Mouse (Mus musculus): Measurements from ENCODE around the gene Galk1. TPM values are rescaled to one million over a fixed set of nuclear protein-coding genes. Genes with fewer than 3 reads are reported as not detected.

The Galk1 gene
- total RNA-seq (2021), result 10 to 100 TPM; 18.6 to 19.3 TPM
- long read RNA-seq, experiment 1, transcript Galk1-201 (8 exons, 1,406 nt), result major isoform, 40 of 48 reads
- long read RNA-seq, experiment 1, partial matches to known transcripts, result 7 of 48 reads
- long read RNA-seq, experiment 1, other reads (novel, unspliced or antisense), result 1 of 48 reads
- long read RNA-seq, experiment 2, transcript Galk1-201 (8 exons, 1,406 nt), result major isoform, 37 of 41 reads
- long read RNA-seq, experiment 2, partial matches to known transcripts, result 3 of 41 reads
- long read RNA-seq, experiment 2, other reads (novel, unspliced or antisense), result 1 of 41 reads

DNA sequence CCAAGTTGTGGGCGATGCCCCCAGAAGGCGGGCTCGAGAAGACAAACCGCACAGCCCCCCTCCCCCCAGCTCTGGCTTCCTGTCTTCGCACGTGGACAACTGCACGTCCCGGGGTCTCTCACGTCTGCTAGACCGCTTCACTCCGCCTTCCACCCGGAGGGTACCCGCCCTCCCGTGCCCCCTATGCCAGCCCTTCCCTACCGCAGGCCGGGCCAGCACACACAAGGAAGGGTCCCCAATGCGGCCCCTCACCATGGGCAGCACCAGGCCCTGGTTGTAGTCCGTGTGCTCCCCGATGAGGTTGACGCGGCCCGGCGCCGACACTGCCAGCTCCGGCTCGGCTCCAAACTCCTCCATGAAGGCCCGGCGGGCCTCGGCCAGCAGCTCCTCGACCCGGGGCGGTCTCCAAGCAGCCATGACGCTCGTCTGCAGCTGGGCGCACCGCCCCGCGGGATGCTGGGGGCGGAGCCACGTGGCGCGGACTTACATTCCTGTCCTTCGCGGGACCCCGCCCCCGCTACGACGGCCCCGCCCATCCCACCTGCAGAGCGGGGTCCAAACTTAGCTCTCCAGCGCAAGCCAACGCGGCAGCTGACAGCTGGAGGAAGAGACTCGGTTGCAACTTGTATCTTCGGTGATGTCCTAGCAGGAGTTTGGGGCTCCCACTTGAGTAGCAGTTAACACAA lies at the start of gene Galk1:
Galk1 (minus strand) TSS at position 458 of the 686 bp plus-strand sequence.
- intact Hi-C loops (cut with DNase I), result no loop called here
- DNase-seq, result peak; percentile 91 to 92

DNA sequence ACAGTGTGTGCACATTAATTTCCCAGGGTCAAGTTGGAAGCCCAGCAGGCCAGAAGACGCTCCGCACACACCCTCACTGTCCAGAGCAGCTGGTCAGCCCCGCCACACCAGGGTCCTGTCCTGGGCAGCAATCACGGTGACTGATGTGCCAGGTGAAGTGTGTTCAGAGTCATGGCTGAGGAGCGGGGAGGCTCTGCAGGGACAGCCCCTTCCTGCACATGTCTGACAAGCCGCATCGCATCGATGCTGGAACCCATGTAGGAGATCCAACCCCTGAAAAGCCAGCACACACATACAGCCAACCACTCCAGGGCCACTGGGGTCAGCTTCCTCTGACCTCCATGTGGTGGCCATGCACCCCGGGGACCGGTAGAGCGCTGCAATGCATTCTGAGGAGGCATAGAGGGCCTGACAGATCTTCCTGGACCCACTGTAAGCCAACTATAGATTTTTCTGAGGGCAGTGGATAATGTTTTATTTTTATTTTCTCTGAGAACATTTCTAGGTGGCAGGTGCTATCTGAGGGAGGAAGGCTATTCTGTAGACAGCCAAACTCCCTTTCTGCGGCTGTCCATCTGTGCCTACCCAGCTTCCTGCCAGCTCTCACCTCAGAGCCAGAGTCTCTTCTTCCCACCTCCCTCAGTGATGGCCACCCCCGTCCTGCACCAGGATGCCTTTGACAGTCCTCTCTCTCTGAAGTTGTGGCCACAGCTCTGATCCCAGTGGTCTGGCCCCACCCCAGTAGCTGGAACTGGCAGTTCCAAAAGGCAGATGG lies 49.3 kb upstream of the Galk1 start:
- intact Hi-C loops (cut with DNase I), result no loop called here
- DNase-seq, result no peak

DNA sequence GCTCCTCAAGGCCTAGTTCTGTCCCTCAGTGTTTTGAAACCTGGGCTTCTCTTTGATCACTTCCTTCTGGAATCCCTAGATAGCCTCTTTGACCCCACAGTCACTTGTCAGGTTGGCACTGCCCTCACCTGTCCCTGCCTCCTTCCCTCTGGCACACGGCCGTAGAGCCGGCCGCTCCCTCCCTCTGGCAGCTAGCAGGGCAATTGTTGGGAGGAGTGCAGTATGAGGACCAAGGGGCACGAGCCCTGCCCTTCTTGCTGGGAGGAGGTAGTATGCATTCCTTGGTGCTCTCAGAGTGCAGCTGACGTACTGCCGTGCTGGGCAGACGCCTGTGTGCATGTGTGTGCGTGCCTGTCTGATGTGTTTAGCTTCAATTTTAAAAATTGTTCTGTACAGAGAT lies 48.1 kb upstream of the Galk1 start:
- DNase-seq, result no peak
- intact Hi-C loops (cut with DNase I), result no loop called here

DNA sequence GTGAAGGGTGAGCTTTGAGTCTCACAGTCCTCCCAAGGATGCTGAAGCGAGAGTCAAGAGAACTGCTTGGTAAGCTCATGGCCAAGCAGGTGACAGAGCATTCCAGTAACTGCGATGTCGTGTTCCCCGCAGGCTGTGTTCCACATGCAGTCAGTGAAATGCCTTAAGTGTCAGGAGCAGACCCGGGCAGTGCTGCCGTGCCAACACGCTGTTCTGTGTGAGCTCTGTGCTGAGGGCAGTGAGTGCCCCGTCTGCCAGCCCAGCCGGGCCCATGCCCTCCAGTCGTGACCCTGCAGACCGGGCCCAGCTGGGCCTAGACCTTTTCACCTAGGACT lies 47.1 kb upstream of the Galk1 start:
- intact Hi-C loops (cut with DNase I), result no loop called here

DNA sequence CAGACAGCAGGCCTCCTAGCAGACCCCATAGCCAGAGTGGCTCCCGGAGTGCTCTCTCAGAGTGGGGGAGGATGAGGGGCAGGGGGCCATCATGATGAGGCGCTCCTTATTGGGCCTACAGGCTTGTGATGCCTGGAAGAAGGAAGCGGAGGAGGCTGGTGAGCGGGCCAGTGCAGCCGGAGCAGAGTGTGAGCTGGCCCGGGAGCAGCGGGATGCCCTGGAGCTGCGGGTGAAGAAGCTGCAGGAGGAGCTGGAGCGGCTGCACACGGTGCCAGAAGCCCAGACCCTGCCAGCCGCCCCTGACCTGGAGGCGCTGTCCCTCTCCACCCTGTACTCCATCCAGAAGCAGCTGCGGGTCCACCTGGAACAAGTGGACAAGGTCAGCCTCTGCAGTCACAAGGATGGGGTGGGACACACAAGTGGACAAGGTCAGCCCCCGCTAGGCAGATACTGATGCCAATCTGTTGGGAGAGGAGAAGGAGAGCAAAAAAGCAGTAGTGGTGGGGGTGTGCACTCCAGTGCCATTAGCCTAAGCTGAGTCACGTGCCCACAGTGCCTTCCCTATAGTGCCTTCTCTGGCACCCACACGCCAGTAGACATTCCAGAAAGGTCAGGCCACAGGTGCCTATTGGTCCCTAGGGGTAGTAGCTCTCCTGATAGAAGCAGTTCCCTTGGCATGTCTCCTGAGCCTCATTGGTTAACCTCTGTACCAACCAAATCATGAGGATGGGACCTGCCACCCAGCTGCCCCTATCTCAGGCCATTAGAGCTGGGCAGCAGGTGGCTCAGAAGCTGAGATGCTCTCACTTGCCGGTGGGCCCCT lies 46.6 kb upstream of the Galk1 start:
- intact Hi-C loops (cut with DNase I), result no loop called here
- no peak for DNase-seq

More for the DNA sequence above, 47.1 kb upstream of the Galk1 start:
- DNase-seq, result no peak

DNA sequence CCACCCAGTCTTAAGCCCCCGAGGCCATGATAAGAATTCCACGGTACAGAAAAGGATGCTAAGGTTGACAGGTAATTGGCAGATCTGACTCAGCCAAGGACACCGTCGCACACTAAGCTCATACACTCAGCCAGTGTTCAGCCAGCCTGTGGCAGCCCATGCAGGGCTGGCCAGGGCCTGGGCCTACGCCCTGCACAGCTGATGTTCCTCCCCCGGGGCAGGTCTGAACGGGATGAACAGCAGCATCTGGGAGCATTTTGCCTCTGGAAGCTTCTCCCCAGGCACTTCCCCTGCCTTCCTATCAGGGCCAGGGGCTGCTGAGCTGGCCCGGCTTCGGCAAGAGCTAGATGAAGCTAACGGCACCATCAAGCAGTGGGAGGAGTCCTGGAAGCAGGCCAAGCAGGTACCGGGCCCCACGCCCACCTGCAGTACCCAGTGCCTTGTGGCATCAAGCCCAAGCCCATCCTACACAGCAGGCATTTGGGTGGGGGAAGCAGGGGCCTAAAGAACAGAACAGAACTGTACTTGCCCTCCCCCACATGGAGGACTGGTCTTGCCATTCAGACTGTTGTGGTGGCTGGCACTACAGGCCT lies 45.6 kb upstream of the Galk1 start:
- no peak for DNase-seq
- intact Hi-C loops (cut with DNase I), result no loop called here

DNA sequence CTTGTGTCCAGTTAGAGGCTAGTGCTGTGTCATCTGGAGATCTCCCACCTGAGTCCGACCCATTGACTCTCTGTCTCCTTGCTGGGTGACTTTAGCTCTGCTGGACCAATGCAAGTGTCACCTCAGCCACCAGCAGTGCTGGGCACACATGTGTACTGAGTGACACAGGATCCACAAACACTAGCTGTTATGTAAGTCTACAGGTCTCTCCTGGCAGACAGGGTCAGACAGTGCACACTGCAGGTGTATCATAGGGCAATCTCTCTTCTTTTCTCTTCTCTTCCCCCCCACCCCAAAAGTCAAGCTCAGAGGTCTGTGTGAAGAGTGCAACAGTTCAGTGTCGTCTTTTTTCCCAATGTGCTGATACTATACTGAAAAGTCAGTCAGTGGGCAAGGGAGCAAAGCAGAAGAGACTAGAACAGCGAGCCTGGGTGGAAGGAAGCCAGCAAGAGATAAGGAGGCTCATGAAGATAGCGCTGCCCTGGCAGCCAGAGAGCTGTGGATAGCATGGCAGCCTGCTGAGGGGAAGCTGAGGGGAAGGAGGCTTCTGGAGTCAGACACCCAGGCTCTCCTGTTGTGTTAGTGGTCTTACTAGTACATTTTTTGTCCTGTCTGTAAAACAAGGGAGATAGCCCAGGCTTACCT lies 44.8 kb upstream of the Galk1 start:
- intact Hi-C loops (cut with DNase I), result no loop called here
- DNase-seq, result no peak

DNA sequence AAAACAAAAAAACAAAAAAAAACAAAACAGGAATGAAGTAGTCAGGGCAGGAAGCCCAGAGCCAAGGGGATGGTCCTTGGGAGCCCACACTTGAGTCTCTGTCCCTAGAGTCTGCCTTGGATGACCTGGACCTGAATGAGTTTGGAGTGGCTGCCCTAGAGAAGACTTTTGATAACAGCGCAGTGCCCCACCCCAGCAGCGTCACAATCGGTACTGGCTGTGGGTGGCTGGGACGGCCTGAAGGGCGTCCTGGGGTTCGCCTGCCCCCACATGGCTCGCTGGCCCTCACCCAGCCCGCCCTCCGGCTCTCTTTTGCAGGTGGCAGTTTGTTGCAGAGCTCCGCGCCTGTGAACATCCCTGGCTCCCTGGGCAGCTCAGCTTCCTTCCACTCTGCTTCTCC lies 43.4 kb upstream of the Galk1 start:
- no peak for DNase-seq
- intact Hi-C loops (cut with DNase I), result no loop called here

DNA sequence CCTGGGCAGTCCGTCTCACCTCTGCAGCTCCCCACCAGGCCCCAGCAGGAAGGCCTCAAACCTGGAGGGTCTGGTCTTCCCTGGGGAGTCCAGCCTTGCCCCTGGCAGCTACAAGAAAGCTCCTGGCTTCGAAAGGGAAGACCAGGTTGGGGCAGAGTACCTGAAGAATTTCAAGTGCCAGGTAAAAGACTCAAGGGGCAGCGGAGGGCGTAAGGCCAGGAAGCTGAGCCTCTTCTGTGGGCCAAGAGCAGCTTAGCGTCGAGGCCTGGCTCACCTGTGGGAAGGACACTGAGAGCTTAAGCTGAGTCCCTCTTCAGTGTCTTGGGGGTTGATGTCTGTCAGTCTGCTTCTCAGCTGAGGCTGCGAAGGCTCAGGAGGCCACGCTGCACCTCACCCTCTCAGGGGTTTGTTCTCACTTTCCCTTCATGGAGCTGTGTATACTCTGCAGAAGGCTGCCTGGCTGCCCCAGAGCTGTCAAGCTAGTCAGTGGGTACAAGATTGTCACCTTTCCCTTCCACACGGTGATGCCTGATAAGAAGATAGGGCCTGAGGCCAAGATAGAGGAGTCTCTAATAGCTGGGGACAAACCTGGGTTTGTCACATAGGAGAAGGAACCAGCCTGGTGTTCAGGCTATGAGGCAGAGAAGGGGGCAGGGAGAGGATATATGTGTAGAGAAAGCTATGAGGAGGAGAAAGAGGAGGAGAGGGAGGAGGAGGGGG lies 41.2 kb upstream of the Galk1 start:
- no peak for DNase-seq
- intact Hi-C loops (cut with DNase I), result no loop called here

DNA sequence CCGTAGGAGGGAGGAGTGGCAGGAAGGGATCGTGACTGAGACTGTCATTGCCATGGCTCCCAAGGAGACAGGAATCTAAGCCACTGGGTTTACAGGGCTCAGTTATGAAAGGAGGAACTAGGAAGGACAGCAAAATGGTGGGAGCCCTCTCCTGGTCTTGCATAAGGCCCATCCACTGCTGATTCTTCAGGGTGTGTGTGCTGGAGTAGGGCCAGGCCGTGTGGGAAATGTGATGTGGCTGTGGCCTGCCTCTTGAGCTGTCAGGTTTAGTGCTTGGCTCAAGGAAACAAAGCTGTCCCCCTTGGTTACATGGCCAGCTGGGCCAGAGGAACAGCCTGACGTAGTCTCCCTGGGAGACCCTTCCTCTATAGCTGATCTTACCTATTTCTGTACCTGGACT lies 37.7 kb upstream of the Galk1 start:
- intact Hi-C loops (cut with DNase I), result no loop called here
- no peak for DNase-seq

DNA sequence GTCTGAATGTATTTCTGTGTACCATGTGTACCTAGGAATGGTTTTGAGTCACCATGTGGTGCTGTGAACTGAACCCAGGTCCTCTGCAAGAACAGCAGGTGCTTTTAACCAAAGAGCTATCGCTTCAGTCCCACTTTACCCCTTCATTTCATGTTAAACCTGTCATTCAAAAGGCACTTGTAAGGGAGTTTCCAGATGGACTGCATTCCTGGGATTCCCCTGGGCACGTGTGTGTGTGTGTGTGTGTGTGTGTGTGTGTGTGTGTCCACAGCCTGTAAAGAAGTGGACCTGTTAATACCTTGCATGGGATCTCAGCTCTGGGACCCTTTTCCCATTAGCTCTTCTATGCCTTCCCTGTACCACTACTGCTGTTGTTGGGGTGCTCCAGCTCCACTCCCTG lies 37.1 kb upstream of the Galk1 start:
- no peak for DNase-seq
- intact Hi-C loops (cut with DNase I), result no loop called here

DNA sequence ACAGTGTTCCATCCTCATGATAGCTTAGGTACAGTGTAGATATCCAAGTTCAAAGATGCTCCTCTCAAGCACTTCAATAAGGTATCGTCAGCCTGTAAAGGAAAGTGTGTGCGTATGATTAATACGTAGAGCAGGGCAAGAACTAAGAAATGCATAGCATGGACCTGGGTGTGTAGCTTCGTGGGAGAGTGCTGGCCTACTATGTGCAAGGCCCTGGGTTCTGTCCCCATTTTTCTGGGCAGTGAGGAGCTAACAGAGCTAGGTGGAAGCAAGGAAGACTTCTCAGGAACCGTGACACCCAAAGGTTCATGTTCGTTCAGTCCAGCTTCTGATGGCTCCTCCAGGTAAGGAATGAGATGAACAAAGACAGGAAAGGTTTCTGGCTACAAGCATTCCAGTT lies 32.7 kb upstream of the Galk1 start:
- no peak for DNase-seq
- intact Hi-C loops (cut with DNase I), result no loop called here

DNA sequence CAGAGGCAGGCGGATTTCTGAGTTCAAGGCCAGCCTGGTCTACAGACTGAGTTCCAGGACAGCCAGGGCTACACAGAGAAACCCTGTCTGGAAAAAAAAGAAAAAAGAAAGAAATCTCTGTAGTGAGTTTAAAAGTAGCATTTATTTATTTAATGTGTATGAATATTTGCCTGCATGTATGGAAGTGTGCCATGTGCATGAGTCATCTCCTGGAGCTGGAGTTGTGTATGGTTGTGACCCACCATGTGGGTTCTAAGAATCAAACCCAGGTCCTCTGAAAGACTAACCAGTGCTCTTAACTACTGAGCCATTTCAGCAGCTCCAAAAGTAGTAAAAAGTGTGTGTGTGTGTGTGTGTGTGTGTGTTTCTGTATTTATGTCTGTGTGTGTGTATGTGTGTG lies 30.8 kb upstream of the Galk1 start:
- intact Hi-C loops (cut with DNase I), result loop anchor here (5.0 kb wide), 1 partner anchor 39 kb away; no protein-coding TSS in a partner anchor

DNA sequence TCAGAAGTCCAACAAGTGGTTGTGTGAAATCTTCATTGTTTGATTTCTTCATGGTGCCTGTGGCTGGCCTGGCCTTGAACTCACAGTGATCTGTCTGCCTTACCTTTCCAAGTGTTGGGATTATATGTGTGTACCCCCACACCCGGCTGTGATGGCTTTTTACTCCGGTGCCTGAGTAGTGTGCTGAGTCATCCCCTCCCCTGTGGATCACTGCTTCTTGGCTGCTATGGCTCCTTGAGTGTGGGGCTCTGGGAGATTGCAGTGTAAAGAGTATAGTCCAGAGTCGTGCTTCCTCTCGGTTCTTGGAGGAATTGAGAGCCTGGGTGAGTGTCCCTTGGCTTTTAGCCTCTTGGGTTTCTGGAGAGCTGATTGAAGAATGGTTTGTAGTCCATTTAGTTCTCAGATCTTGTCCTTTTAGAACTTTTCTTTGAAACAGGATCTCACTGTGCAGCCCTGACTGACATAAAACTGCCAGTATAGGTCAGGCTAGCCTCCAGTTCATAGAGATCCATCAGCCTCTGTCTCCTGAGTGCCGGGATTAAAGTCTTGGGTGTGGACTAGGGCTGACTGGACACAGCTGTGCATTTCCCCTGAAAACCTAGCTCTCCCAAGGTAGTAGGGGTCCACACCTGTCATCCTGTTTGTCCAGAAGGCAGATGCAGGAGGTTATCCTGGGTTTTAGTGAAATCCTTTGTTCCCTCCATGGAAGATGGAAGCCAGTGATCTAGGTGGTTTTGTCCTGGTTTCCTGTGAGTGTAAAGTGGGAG lies 30.0 kb upstream of the Galk1 start:
- DNase-seq, result no peak
- intact Hi-C loops (cut with DNase I), result loop anchor here (5.0 kb wide), 1 partner anchor 40 kb away; no protein-coding TSS in a partner anchor

More for the DNA sequence above, 30.8 kb upstream of the Galk1 start:
- DNase-seq, result no peak

DNA sequence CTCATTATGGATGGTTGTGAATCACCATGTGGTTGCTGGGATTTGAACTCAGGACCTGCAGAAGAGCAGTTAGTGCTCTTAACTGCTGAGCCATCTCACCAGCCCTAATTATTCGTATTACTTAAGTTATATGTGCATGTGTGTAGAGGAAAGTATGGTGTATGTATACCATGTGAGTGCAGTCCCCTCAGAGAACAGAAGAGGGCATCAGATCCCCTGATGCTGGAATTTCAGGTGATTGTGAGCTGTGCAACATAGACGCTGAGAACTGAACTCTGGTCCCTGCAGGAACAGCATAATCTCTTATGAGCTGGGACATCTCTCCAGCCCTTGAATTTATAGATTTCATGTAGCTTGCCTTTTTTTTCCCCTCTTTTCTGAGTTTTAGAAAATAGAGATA lies 29.3 kb upstream of the Galk1 start:
- no peak for DNase-seq
- intact Hi-C loops (cut with DNase I), result loop anchor here (5.0 kb wide), 1 partner anchor 40 kb away; no protein-coding TSS in a partner anchor

DNA sequence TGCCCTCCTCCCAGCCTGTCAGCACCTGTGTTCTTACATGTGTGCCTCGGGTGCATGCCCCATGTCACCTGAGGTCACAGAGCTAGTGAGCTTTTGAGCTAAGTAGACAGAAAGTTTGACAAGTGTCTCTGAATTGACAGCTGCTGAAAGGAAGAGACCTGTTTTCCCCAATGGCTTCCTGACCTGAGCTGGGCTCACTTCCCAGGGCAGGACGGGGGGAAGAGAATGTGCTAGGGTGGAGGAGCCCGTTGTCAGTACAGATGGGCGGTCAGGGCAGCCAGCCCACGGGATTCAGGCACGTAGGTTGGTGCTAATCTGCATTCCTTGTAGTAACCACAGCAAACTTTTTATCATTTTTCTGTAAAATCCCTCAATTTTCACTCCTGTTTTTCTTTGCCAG lies 28.1 kb upstream of the Galk1 start:
- intact Hi-C loops (cut with DNase I), result loop anchor here (5.0 kb wide), 1 partner anchor 42 kb away; no protein-coding TSS in a partner anchor
- peak in 1 of 2 experiments; percentile 45 for DNase-seq

DNA sequence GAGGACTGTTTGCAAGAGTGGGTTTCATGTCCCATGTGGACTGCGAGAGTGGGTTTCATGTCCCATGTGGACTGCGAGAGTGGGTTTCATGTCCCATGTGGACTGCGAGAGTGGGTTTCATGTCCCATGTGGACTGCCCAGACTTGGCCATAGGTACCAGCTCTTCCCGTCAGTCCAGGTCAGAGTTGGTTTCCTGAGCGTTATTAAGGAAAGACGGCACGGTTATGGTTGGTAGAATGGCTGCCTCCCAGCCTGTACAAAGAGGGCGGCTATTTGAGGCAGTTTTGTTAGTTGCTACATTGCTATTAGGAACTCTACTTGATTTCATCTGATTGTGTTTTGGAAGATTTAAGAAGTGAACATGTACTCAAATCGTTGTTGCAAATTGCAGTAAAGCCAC lies 25.3 kb upstream of the Galk1 start:
- DNase-seq, result no peak
- intact Hi-C loops (cut with DNase I), result loop anchor here (5.0 kb wide), 1 partner anchor 34 kb away; no protein-coding TSS in a partner anchor

DNA sequence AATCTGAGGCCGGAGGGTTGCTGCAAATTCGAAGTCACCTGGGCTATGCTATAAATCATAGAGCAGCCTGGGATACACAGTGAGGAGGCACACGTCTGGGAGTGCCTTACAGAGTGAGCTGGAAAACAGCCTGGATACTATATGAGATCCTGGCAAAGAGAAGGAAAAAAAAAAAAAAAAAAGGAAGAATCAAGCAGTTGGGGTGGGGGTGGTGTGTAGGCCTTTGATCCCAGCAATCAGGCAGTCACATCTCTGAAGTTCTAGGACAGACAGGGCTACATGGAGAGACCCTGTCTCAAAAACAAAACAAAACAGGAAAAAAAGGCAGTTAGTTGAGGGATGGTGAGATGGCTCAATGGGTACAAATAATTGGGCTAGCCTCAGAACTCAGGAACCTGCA lies 24.2 kb upstream of the Galk1 start:
- intact Hi-C loops (cut with DNase I), result loop anchor here (5.0 kb wide), 1 partner anchor 36 kb away; no protein-coding TSS in a partner anchor
- no peak for DNase-seq
